Mouse (Mus musculus) embryonic facial prominence, embryonic 14.5 days (tissue): ENCODE data around the gene Pcdh15. TPM values are rescaled to one million over a fixed set of nuclear protein-coding genes. Genes with fewer than 3 reads are reported as not detected.

ENCODE experiments used
- ATAC-seq: fragments of 200-750 bp; cut with Nextera tagmentation; 2 replicates; pipeline ENCODE4 v1.8.0; 2017; ENCODE audit warnings: low read depth, moderate number of reproducible peaks, moderate TSS enrichment
- DNase-seq: peaks from one replicate; pipeline ENCODE4 v3.0.0-alpha.2; 2015; ENCODE audit warnings: low spot score
- H3K27ac ChIP-seq: fragments of 300-500 bp; sonication (generic); replicated peaks from 2 replicates; pipeline ENCODE4 v1.5.1; 2014; ENCODE audit warnings: low read depth, mild to moderate bottlenecking, low read length, moderate library complexity
- H3K27me3 ChIP-seq: fragments of 300-500 bp; sonication (generic); replicated peaks from 2 replicates; pipeline ENCODE4 v1.6.1; 2014; ENCODE audit warnings: low read length; ENCODE audit not compliant: control insufficient read depth, insufficient read depth
- H3K36me3 ChIP-seq: fragments of 300-500 bp; sonication (generic); 2 replicates; pipeline ENCODE4 v1.6.1; 2014; ENCODE audit warnings: low read length, mixed read lengths; ENCODE audit not compliant: control insufficient read depth, insufficient read depth
- H3K4me1 ChIP-seq: fragments of 300-500 bp; sonication (generic); 2 replicates; pipeline ENCODE4 v1.6.1; 2014; ENCODE audit warnings: antibody characterized with exemption, low read length; ENCODE audit not compliant: control insufficient read depth, insufficient read depth
- H3K4me2 ChIP-seq: fragments of 300-500 bp; sonication (generic); 2 replicates; pipeline ENCODE4 v1.6.1; 2014; ENCODE audit warnings: low read depth, mild to moderate bottlenecking, low read length, moderate library complexity, mixed read lengths
- H3K4me3 ChIP-seq: fragments of 300-500 bp; sonication (generic); 2 replicates; pipeline ENCODE4 v1.5.1; 2014; ENCODE audit warnings: low read depth, mild to moderate bottlenecking, low read length
- H3K9ac ChIP-seq: fragments of 300-500 bp; sonication (generic); 2 replicates; pipeline ENCODE4 v1.6.1; 2014; ENCODE audit warnings: low read depth, mild to moderate bottlenecking, low read length, moderate library complexity, mixed read lengths
- H3K9me3 ChIP-seq: fragments of 300-500 bp; sonication (generic); 2 replicates; pipeline ENCODE4 v1.6.1; 2016; ENCODE audit warnings: low read length; ENCODE audit not compliant: control insufficient read depth
- WGBS: fragments of 180-500 bp; shearing (Covaris S2); extraction: QIAGEN DNeasy Blood & Tissue Kit; methylation state at CpG from one replicate; pipeline ENCODE4 v1.1.7; 2014; 5-methylcytosine and 5-hydroxymethylcytosine counted together
- polyA plus RNA-seq: library from polyadenylated mRNA; unstranded; fragments of >200 nt; fragmentation: Nextera tagmentation; extraction: Ambion mirVana; gene quantifications from 2 replicates; pipeline ENCODE4 v1.2.1, GENCODE M21; 2014

Pcdh15 gene
- polyA plus RNA-seq, 1 experiment from 2014 or later: 2.1 TPM

DNA sequence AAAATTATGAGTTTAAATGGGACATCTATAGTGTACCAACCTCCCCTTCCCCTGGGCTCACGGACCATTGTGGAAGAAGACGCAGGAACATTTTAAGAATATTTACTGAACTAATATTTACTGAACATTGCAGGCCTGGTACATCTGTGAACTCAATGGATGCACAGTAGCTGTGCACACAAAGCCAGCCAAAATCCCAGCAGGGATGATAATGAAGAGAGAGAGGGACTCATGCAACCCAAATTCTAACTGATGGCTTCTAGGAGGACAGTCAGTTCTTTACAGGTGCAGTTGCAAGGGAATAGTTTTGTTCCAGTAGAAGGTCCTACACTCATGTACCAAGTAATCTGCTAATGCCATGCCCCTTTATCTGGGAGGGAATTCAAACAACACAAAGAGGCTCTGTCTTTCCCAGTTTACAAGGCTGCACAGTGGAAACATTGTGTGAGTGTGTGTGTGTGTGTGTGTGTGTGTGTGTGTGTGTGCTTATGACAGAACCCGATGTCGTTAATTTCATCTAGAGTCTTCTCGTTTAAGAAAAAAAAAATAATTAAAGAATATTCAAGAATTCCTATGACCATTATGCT lies 475.7 kb downstream of the Pcdh15 start:
- H3K27ac ChIP-seq: no peak overlapping the region
- H3K9ac ChIP-seq: no peak overlapping the region
- no peaks in the 10 kb centered on the region for H3K4me1 ChIP-seq
- no peaks in the 10 kb centered on the region for H3K9me3 ChIP-seq
- 92% methylated on average over 5 of the region's 5 CpGs for WGBS
- no peaks in the 10 kb centered on the region for H3K27me3 ChIP-seq
- no peak overlapping the region for H3K4me2 ChIP-seq
- no peak for DNase-seq
- ATAC-seq: no peak
- no peak overlapping the region for H3K4me3 ChIP-seq
- H3K36me3 ChIP-seq: no peaks in the 10 kb centered on the region

- Histone ChIP-seq H3K27ac (no peak overlapping the region), H3K36me3 (no peaks in the 10 kb centered on the region), H3K27me3 (no peaks in the 10 kb centered on the region), H3K4me1 (no peaks in the 10 kb centered on the region), H3K4me3 (no peak overlapping the region), H3K9me3 (no peaks in the 10 kb centered on the region), H3K9ac (no peak overlapping the region), H3K4me2 (no peak overlapping the region)
- ATAC-seq: no peak
- no peak for DNase-seq
- 90% methylated on average over 1 of the region's 1 CpGs for WGBS
Measured at GRCm38 (mm10) chr10:73667501-73667900, 568.4 kb downstream of the Pcdh15 start.

DNA sequence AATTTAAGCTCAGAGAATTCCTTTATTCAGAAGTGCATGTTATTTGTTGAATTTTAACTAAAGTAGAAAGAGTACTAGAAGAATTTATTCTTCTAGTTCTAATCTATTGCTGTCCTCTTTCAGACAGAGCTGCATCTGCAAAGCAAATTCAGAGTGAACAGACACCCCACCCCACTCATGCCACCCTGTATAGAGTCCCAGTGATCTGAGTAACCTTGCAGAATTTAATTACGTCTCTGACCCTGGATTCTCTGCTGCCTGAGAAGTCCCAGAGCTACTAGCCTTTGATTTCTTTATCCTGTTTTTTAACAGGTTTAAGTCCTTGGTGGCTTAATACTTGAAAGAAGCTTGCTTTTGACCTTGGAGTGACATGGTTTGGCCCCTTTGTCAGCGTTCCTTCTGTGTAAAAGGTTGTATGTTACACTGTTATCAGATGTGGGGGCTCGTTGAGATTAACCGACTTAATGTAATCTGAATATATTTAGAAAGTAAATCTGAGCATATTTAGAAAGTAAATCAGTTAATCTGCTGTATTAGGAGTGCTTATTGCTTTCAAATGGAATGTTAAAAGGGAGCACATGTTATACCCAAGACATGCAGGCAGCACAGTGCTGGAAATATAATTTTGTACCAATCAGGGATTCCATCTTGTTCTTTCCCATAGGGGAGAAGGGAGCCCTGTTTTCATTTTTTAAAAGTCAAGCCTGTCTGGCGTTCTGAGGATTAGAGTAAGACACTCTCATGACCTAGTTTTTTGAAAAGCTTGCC lies 601.6 kb downstream of the Pcdh15 start:
- Histone ChIP-seq H3K4me2 (no peak overlapping the region), H3K9me3 (no peaks in the 10 kb centered on the region), H3K27ac (no peak overlapping the region), H3K4me1 (no peaks in the 10 kb centered on the region), H3K36me3 (no peaks in the 10 kb centered on the region), H3K27me3 (no peaks in the 10 kb centered on the region), H3K4me3 (no peak overlapping the region), H3K9ac (no peak overlapping the region)
- ATAC-seq (no peak), DNase-seq (peak; percentile 2)
- WGBS: 40% methylated on average over 5 of the region's 5 CpGs

DNA sequence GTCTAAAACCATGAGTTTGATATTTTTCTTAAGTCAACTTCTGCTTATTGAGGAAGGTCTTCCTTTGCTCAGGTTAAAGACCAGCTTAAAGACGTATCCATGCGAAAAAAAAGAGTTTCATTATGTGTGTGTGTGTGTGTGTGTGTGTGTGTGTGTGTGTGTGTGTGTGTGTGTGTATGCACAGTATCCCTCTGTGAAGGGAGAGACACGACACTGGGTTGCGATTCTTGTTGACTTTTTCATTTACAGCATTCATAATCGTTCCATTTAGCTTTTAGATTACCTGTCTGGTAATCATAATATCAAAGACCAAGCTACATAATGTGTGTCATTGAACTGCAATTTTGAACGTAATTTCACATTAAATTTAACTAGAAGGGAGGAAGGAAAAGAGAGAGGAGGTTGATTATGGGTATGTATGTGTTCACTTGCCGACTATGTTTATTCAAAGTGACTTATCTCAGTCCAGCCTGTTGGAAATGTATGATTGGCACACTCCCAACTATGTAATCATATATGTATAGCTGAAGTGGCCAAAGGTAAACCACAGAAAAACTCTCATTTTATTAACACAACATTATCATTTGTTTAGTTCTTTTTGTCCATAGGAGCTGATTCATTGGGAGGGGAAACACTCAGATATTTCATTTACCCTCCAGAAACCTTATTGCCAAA lies 626.6 kb downstream of the Pcdh15 start:
- no peaks in the 10 kb centered on the region for H3K27me3 ChIP-seq
- 75% methylated on average over 7 of the region's 7 CpGs for WGBS
- H3K9ac ChIP-seq: no peak overlapping the region
- ATAC-seq (no peak), DNase-seq (no peak)
- H3K9me3 ChIP-seq: no peaks in the 10 kb centered on the region
- H3K4me2 ChIP-seq: no peak overlapping the region
- H3K36me3 ChIP-seq: no peaks in the 10 kb centered on the region
- H3K4me3 ChIP-seq: no peak overlapping the region
- no peak overlapping the region for H3K27ac ChIP-seq
- H3K4me1 ChIP-seq: no peaks in the 10 kb centered on the region

GRCm38 (mm10) chr10:73733246-73733645 lies 634.1 kb downstream of the Pcdh15 start:
- no peak overlapping the region for H3K4me3 ChIP-seq
- H3K36me3 ChIP-seq: no peaks in the 10 kb centered on the region
- no peak overlapping the region for H3K27ac ChIP-seq
- ATAC-seq (no peak), DNase-seq (no peak)
- H3K4me1 ChIP-seq: no peaks in the 10 kb centered on the region
- 69% methylated on average over 7 of the region's 7 CpGs for WGBS
- no peak overlapping the region for H3K4me2 ChIP-seq
- no peaks in the 10 kb centered on the region for H3K9me3 ChIP-seq
- no peak overlapping the region for H3K9ac ChIP-seq
- H3K27me3 ChIP-seq: no peaks in the 10 kb centered on the region

DNA sequence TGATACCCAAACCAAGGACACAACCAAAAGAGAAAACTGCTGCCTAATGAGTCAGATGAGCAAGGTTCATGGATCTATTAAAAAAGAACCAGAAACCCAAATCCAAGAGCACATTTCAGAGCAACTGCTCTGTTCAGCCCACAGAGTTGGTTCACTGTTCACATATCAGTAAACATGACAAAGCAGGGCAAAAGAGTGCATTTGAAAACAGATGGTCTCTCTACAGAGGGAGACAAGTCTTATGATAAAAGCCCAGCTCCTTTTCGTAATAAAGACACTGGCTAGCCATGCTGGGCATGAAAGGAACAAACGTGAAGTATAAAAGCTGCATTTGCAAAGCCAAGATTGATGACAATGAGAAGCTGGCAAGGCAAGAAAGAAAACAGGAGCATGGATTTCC lies 649.9 kb downstream of the Pcdh15 start:
- DNase-seq: no peak
- H3K27ac ChIP-seq: no peak overlapping the region
- H3K9me3 ChIP-seq: no peaks in the 10 kb centered on the region
- H3K4me2 ChIP-seq: no peak overlapping the region
- ATAC-seq: no peak
- H3K4me3 ChIP-seq: no peak overlapping the region
- no peaks in the 10 kb centered on the region for H3K4me1 ChIP-seq
- WGBS: 71% methylated on average over 2 of the region's 2 CpGs
- H3K9ac ChIP-seq: no peak overlapping the region
- no peaks in the 10 kb centered on the region for H3K27me3 ChIP-seq
- H3K36me3 ChIP-seq: no peaks in the 10 kb centered on the region

DNA sequence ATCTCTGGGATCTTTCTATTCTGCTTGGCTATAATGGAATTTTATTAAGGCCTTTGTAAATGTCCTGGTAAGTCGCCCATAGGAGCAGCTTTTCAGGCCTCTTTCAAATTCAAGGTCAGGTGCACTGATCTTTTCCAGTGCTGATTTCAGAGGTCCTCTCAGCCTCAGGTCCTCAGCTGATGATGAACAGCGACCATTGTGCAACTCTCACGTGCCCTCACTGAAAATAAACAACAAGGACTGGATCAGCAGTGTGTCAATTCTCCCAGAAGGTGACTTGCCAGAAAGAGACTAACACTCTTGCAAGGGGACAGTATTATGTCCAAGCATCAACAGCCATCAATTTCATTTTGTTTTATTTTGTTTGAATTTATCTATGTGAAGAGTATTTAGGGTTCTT lies 654.7 kb downstream of the Pcdh15 start:
- Histone ChIP-seq H3K27ac (no peak overlapping the region), H3K4me2 (no peak overlapping the region), H3K9ac (no peak overlapping the region), H3K9me3 (no peaks in the 10 kb centered on the region), H3K4me3 (no peak overlapping the region), H3K36me3 (no peaks in the 10 kb centered on the region), H3K27me3 (no peaks in the 10 kb centered on the region), H3K4me1 (no peaks in the 10 kb centered on the region)
- DNase-seq: no peak
- 57% methylated on average over 3 of the region's 3 CpGs for WGBS
- no peak for ATAC-seq

GRCm38 (mm10) chr10:73782945-73783344 lies 683.8 kb downstream of the Pcdh15 start:
- 0 out of 2 replicates have a peak, but pooled peaks have one; percentile 57 for ATAC-seq
- H3K9ac ChIP-seq: no peak overlapping the region
- 46% methylated on average over 4 of the region's 4 CpGs for WGBS

More at GRCm38 (mm10) chr10:73782945-73783344, 683.8 kb downstream of the Pcdh15 start:
- H3K27me3 ChIP-seq: no peaks in the 10 kb centered on the region
- no peaks in the 10 kb centered on the region for H3K36me3 ChIP-seq
- H3K4me2 ChIP-seq: no peak overlapping the region
- no peak overlapping the region for H3K27ac ChIP-seq
- H3K4me3 ChIP-seq: no peak overlapping the region
- peak; percentile 36 for DNase-seq
- no peaks in the 10 kb centered on the region for H3K4me1 ChIP-seq
- no peaks in the 10 kb centered on the region for H3K9me3 ChIP-seq
